Mouse (Mus musculus) midbrain, embryonic 15.5 days (tissue): ENCODE measurements around the gene Grhpr. TPM values are rescaled to one million over a fixed set of nuclear protein-coding genes. Genes with fewer than 3 reads are reported as not detected.

ENCODE experiments used
- ATAC-seq: fragments of 200-750 bp; cut with Nextera tagmentation; replicated peaks from 2 replicates; pipeline ENCODE4 v1.8.0; 2017; ENCODE audit warnings: moderate TSS enrichment
- H3K27ac ChIP-seq: fragments of 300-500 bp; sonication (generic); 2 replicates; pipeline ENCODE4 v1.5.1; 2015; ENCODE audit warnings: mild to moderate bottlenecking, inconsistent platforms
- H3K27me3 ChIP-seq: fragments of 300-500 bp; sonication (generic); replicated peaks from 2 replicates; pipeline ENCODE4 v1.6.1; 2015; ENCODE audit warnings: inconsistent platforms
- H3K36me3 ChIP-seq: fragments of 300-500 bp; sonication (generic); replicated peaks from 2 replicates; pipeline ENCODE4 v1.6.1; 2015; ENCODE audit warnings: inconsistent platforms
- H3K4me1 ChIP-seq: fragments of 300-500 bp; sonication (generic); 2 replicates; pipeline ENCODE4 v1.6.1; 2015; ENCODE audit warnings: inconsistent platforms
- H3K4me2 ChIP-seq: fragments of 300-500 bp; sonication (generic); 2 replicates; pipeline ENCODE4 v1.6.1; 2015; ENCODE audit warnings: inconsistent platforms, mild to moderate bottlenecking, moderate library complexity
- H3K4me3 ChIP-seq: fragments of 300-500 bp; sonication (generic); 2 replicates; pipeline ENCODE4 v1.5.1; 2015; ENCODE audit warnings: mild to moderate bottlenecking, inconsistent platforms
- H3K9ac ChIP-seq: fragments of 300-500 bp; sonication (generic); 2 replicates; pipeline ENCODE4 v1.6.1; 2015; ENCODE audit warnings: mild to moderate bottlenecking, inconsistent platforms
- H3K9me3 ChIP-seq: fragments of 300-500 bp; sonication (generic); 2 replicates; pipeline ENCODE4 v1.6.1; 2016; ENCODE audit warnings: inconsistent platforms
- WGBS: fragments of 180-500 bp; shearing (Covaris S2); methylation state at CpG from one replicate; pipeline ENCODE4 v1.1.7; 2015; ENCODE audit warnings: mixed read lengths; 5-methylcytosine and 5-hydroxymethylcytosine counted together
- polyA plus RNA-seq: library from polyadenylated mRNA; unstranded; fragments of >200 nt; fragmentation: Nextera tagmentation; extraction: Ambion mirVana; gene quantifications from 2 replicates; pipeline ENCODE4 v1.2.1, GENCODE M21; 2015

The Grhpr gene
- polyA plus RNA-seq, 1 experiment from 2014 or later, result 21.9 TPM

DNA sequence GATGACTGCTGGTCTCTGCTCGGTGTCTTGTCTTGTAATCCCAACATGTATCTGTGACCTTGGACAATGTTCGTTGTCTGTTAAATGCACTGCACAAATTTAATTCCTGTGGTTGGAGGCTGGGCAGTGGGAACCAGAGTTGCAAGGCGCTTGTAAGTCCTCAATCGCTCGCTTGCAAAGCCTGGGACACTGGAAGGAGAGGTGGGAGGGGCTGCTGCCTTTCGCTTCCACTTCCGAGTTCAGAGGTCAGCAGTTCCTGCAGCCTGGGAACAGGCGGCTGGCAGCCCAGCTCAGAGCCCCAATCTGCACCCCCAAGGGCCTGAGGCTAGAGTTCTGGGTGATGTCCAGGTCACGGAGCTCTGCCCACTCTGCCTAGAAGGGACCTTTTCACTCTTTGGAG is 28.2 kb upstream of the Grhpr start:
- no peak overlapping the region for H3K27ac ChIP-seq
- 80% methylated on average over 9 of the region's 9 CpGs for WGBS

GRCm38 (mm10) chr4:44958776-44959175 is 22.4 kb upstream of the Grhpr start:
- WGBS, result 90% methylated on average over 9 of the region's 9 CpGs

More for the DNA sequence above, 28.2 kb upstream of the Grhpr start:
- H3K9ac ChIP-seq, result no peak overlapping the region
- no peak for ATAC-seq
- no peak overlapping the region for H3K4me2 ChIP-seq
- H3K27me3 ChIP-seq, result no peaks in the 10 kb centered on the region
- H3K36me3 ChIP-seq, result no peaks in the 10 kb centered on the region
- no peak overlapping the region for H3K4me3 ChIP-seq
- no peaks in the 10 kb centered on the region for H3K9me3 ChIP-seq
- H3K4me1 ChIP-seq, result peaks cover 6% of the 10 kb centered on the region; the same call in 1 of the 2 replicates

GRCm38 (mm10) chr4:44959220-44959619 is 22.0 kb upstream of the Grhpr start:
- H3K27ac ChIP-seq, result no peak overlapping the region
- H3K36me3 ChIP-seq, result no peaks in the 10 kb centered on the region
- no peak overlapping the region for H3K4me2 ChIP-seq
- H3K9me3 ChIP-seq, result no peaks in the 10 kb centered on the region
- H3K9ac ChIP-seq, result no peak overlapping the region
- H3K27me3 ChIP-seq, result no peaks in the 10 kb centered on the region
- no peak overlapping the region for H3K4me3 ChIP-seq
- no peak for ATAC-seq
- H3K4me1 ChIP-seq, result no peaks in the 10 kb centered on the region
- WGBS, result 91% methylated on average over 13 of the region's 13 CpGs

More at GRCm38 (mm10) chr4:44958776-44959175, 22.4 kb upstream of the Grhpr start:
- Histone ChIP-seq H3K9ac (no peak overlapping the region), H3K27ac (no peak overlapping the region), H3K9me3 (no peaks in the 10 kb centered on the region), H3K36me3 (no peaks in the 10 kb centered on the region), H3K4me3 (no peak overlapping the region), H3K4me2 (no peak overlapping the region), H3K27me3 (no peaks in the 10 kb centered on the region), H3K4me1 (no peaks in the 10 kb centered on the region)
- no peak for ATAC-seq

DNA sequence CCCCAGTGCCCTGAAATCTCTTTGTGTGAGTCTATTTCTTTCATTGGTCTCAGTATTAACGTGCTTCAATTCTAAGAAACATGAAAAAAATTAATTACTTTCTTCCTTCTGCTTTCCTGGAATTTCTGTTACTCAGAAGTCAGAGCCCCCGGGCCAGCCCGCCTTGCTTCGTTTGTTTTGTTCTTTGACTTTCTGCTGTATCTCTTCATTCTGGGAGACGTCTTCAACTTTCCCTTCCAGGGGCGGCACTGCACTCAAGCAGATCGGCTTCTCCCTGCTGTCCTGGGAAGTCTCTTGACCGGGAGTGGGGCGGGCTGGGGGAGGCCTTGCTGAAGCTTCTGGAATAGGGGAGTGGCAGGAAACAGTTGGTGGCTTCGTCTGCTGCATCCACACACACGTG is 18.0 kb upstream of the Grhpr start:
- 66% methylated on average over 11 of the region's 11 CpGs for WGBS
- no peak for ATAC-seq

GRCm38 (mm10) chr4:44965175-44965574 is 16.0 kb upstream of the Grhpr start:
- H3K27ac ChIP-seq, result no peak overlapping the region
- no peak overlapping the region for H3K4me3 ChIP-seq
- H3K9ac ChIP-seq, result no peak overlapping the region
- no peaks in the 10 kb centered on the region for H3K36me3 ChIP-seq
- H3K9me3 ChIP-seq, result no peaks in the 10 kb centered on the region
- no peaks in the 10 kb centered on the region for H3K27me3 ChIP-seq
- no peak overlapping the region for H3K4me2 ChIP-seq
- 87% methylated on average over 2 of the region's 2 CpGs for WGBS
- no peaks in the 10 kb centered on the region for H3K4me1 ChIP-seq
- no peak for ATAC-seq

More for the DNA sequence above, 18.0 kb upstream of the Grhpr start:
- no peak overlapping the region for H3K4me2 ChIP-seq
- no peaks in the 10 kb centered on the region for H3K36me3 ChIP-seq
- H3K27me3 ChIP-seq, result no peaks in the 10 kb centered on the region
- no peak overlapping the region for H3K4me3 ChIP-seq
- no peaks in the 10 kb centered on the region for H3K4me1 ChIP-seq
- no peaks in the 10 kb centered on the region for H3K9me3 ChIP-seq
- no peak overlapping the region for H3K9ac ChIP-seq
- H3K27ac ChIP-seq, result no peak overlapping the region

DNA sequence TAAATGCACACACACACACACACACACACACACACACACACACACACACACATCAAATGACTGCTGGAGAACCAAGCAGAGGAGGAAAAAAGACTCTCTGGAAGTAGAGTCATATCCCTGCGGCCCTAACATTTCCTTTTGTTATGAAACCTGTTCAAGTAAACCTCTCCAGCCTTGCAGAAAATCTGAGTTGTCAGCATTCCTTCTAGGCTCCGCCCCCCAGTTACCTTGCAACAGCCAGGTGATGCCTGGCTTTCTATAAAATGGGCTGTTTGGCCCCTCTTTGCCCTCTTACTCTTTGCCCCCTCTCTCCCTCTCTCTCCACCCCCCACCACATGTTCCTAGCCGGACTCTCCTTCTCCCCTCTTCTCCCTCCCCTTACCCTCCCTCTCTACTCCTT is 15.5 kb upstream of the Grhpr start:
- Histone ChIP-seq H3K4me1 (no peaks in the 10 kb centered on the region), H3K36me3 (no peaks in the 10 kb centered on the region), H3K9ac (no peak overlapping the region), H3K4me2 (no peak overlapping the region), H3K4me3 (no peak overlapping the region), H3K27me3 (no peaks in the 10 kb centered on the region), H3K9me3 (no peaks in the 10 kb centered on the region), H3K27ac (no peak overlapping the region)
- ATAC-seq, result no peak
- 87% methylated on average over 3 of the region's 3 CpGs for WGBS

DNA sequence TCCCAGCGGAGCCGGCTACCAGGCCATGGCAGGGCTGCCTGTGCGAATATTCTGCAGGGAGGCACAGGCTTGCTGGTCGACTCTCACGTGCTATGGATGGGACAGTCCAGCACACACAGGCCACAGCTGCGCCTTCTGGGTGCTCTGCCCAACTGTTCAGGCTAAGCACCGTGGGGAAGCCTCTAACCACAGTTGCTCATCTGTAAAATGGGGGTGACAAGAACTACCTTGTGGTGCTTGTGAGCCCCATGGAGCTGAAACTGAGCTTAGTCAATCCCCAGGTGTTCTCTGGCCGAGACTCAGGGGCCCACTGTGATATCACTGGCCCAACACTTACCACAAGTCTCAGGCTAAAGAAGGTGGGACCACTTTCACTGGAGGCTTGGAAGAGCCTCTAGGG is 13.8 kb upstream of the Grhpr start:
- Histone ChIP-seq H3K36me3 (no peaks in the 10 kb centered on the region), H3K9ac (no peak overlapping the region), H3K27me3 (no peaks in the 10 kb centered on the region), H3K27ac (no peak overlapping the region), H3K4me1 (no peaks in the 10 kb centered on the region), H3K4me3 (no peak overlapping the region), H3K4me2 (no peak overlapping the region), H3K9me3 (no peaks in the 10 kb centered on the region)
- ATAC-seq, result no peak
- WGBS, result 90% methylated on average over 8 of the region's 8 CpGs

- Histone ChIP-seq H3K9me3 (no peaks in the 10 kb centered on the region), H3K4me3 (no peak overlapping the region), H3K9ac (no peak overlapping the region), H3K4me2 (no peak overlapping the region), H3K27me3 (no peaks in the 10 kb centered on the region), H3K36me3 (no peaks in the 10 kb centered on the region), H3K27ac (no peak overlapping the region), H3K4me1 (no peaks in the 10 kb centered on the region)
- 97% methylated on average over 7 of the region's 7 CpGs for WGBS
- no peak for ATAC-seq
Measured at GRCm38 (mm10) chr4:44970056-44970455, 11.1 kb upstream of the Grhpr start.

- Histone ChIP-seq H3K4me1 (no peaks in the 10 kb centered on the region), H3K27ac (no peak overlapping the region), H3K9ac (no peak overlapping the region), H3K4me2 (no peak overlapping the region), H3K9me3 (no peaks in the 10 kb centered on the region), H3K4me3 (no peak overlapping the region), H3K27me3 (no peaks in the 10 kb centered on the region), H3K36me3 (no peaks in the 10 kb centered on the region)
- ATAC-seq, result no peak
- 24% methylated on average over 10 of the region's 10 CpGs for WGBS
Measured at GRCm38 (mm10) chr4:44970612-44971110, 10.5 kb upstream of the Grhpr start.

GRCm38 (mm10) chr4:44973450-44973849 is 7.7 kb upstream of the Grhpr start:
- no peak overlapping the region for H3K4me3 ChIP-seq
- no peaks in the 10 kb centered on the region for H3K36me3 ChIP-seq
- H3K4me1 ChIP-seq, result no peaks in the 10 kb centered on the region
- 11% methylated on average over 9 of the region's 9 CpGs for WGBS
- no peaks in the 10 kb centered on the region for H3K27me3 ChIP-seq
- no peak; the same call in 1 of the 2 replicates for ATAC-seq
- H3K27ac ChIP-seq, result no peak overlapping the region
- peak overlapping the region; percentile 22; the same call in 1 of the 2 replicates for H3K4me2 ChIP-seq
- no peak overlapping the region for H3K9ac ChIP-seq
- H3K9me3 ChIP-seq, result no peaks in the 10 kb centered on the region

DNA sequence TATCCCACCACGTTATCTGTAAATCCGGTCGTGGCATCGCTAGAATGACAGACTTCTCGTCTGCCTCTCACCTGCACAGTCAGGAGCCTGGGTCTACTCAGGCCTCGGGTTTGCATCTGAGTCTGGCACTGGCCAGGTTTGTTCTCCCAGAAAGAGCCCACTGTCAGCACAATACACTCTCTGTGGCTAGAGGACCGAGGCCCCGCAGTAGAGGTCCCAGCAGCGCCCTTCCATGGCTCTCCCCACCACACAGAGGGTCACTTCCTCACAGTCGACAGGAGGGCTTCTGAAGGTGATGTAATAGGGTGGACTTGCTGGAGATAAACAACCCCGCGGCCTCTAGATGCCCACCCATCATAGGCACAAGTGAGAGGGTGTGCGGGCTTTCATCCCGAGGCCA is 7.3 kb upstream of the Grhpr start:
- no peak for ATAC-seq
- Histone ChIP-seq H3K4me2 (peak overlapping the region; percentile 22; the same call in 1 of the 2 replicates), H3K4me1 (no peaks in the 10 kb centered on the region), H3K27me3 (no peaks in the 10 kb centered on the region), H3K36me3 (no peaks in the 10 kb centered on the region), H3K9ac (no peak overlapping the region), H3K4me3 (no peak overlapping the region), H3K9me3 (no peaks in the 10 kb centered on the region), H3K27ac (no peak overlapping the region)
- 54% methylated on average over 14 of the region's 14 CpGs for WGBS

GRCm38 (mm10) chr4:44974331-44974730 is 6.9 kb upstream of the Grhpr start:
- Histone ChIP-seq H3K4me3 (no peak overlapping the region), H3K27ac (no peak overlapping the region), H3K4me2 (no peak overlapping the region), H3K27me3 (no peaks in the 10 kb centered on the region), H3K9me3 (no peaks in the 10 kb centered on the region), H3K36me3 (no peaks in the 10 kb centered on the region), H3K9ac (no peak overlapping the region), H3K4me1 (no peaks in the 10 kb centered on the region)
- no peak for ATAC-seq
- WGBS, result 73% methylated on average over 8 of the region's 8 CpGs

GRCm38 (mm10) chr4:44976026-44976615 is 5.1 kb upstream of the Grhpr start:
- WGBS, result 75% methylated on average over 6 of the region's 6 CpGs
- no peak overlapping the region for H3K9ac ChIP-seq

More at GRCm38 (mm10) chr4:44976026-44976615, 5.1 kb upstream of the Grhpr start:
- H3K27ac ChIP-seq, result no peak overlapping the region
- peaks cover 8% of the 10 kb centered on the region for H3K4me1 ChIP-seq
- H3K27me3 ChIP-seq, result no peaks in the 10 kb centered on the region
- no peak for ATAC-seq
- no peaks in the 10 kb centered on the region for H3K36me3 ChIP-seq
- H3K4me3 ChIP-seq, result no peak overlapping the region
- no peaks in the 10 kb centered on the region for H3K9me3 ChIP-seq
- H3K4me2 ChIP-seq, result no peak overlapping the region
